Mouse (Mus musculus) CH12.LX (cell line): ENCODE measurements around the gene Clec1b. TPM values are rescaled to one million over a fixed set of nuclear protein-coding genes. Genes with fewer than 3 reads are reported as not detected.

Experiments used
- DNase-seq: peaks from one replicate; pipeline ENCODE4 v3.0.0-alpha.2; 2013; ENCODE audit errors: extremely low read depth
- H3K27ac ChIP-seq: 2 replicates; pipeline ENCODE4 v1.5.1; 2012; ENCODE audit warnings: low read depth, mild to moderate bottlenecking, control low read depth, moderate library complexity; ENCODE audit not compliant: insufficient read depth
- H3K27me3 ChIP-seq: replicated peaks from 2 replicates; pipeline ENCODE3; 2012; ENCODE audit warnings: inconsistent platforms
- H3K36me3 ChIP-seq, 2 experiments: replicated peaks in 1 of 2; 2 replicates each; pipeline versions ENCODE3 to v1.6.1; 2012; ENCODE audit warnings: inconsistent platforms in 1 of 2, low read length in 1 of 2, mild to moderate bottlenecking in 1 of 2, mixed read lengths in 1 of 2, moderate library complexity in 1 of 2; ENCODE audit not compliant: control insufficient read depth in 1 of 2, insufficient read depth in 1 of 2
- H3K4me1 ChIP-seq, 2 experiments: 2 replicates each; pipeline ENCODE4 v1.6.1; 2012; ENCODE audit warnings: inconsistent platforms in 1 of 2, moderate library complexity in 1 of 2; ENCODE audit not compliant: insufficient read depth in 2 of 2, control insufficient read depth in 1 of 2
- H3K4me2 ChIP-seq: 2 replicates; pipeline ENCODE4 v1.6.1; 2012; ENCODE audit warnings: low read depth, mild to moderate bottlenecking, control low read depth; ENCODE audit not compliant: poor library complexity, insufficient read depth, severe bottlenecking
- H3K4me3 ChIP-seq, 3 experiments: fragments of 150-350 bp in 1 of 3; sonication (generic) in 1 of 3; replicated peaks in 1 of 3; 2 replicates each; pipeline versions ENCODE3 to v1.5.1; 2011 to 2012; ENCODE audit warnings: low read depth in 2 of 3, low read length in 2 of 3, mild to moderate bottlenecking in 2 of 3, moderate library complexity in 2 of 3, control low read depth in 1 of 3, improper control_type of control experiment in 1 of 3, inconsistent platforms in 1 of 3, mixed read lengths in 1 of 3; ENCODE audit not compliant: poor library complexity in 1 of 3
- H3K79me2 ChIP-seq: replicated peaks from 2 replicates; pipeline ENCODE4 v1.6.1; 2012; ENCODE audit warnings: mild to moderate bottlenecking, moderate library complexity; ENCODE audit not compliant: control insufficient read depth, poor library complexity, insufficient read depth, severe bottlenecking; ENCODE audit errors: extremely low read depth
- H3K9ac ChIP-seq: 2 replicates; pipeline ENCODE4 v1.6.1; 2012; ENCODE audit warnings: low read depth, mild to moderate bottlenecking, control low read depth, moderate library complexity; ENCODE audit not compliant: insufficient read depth
- H3K9me3 ChIP-seq: replicated peaks from 2 replicates; pipeline ENCODE3; 2012; ENCODE audit warnings: low read length, inconsistent platforms, mixed read lengths
- CTCF ChIP-seq, 2 experiments: IDR thresholded peaks in 1 of 2; conservative IDR thresholded peaks in 1 of 2; 2 replicates each; pipeline ENCODE4 v1.5.1; 2011 to 2012; ENCODE audit warnings: low read depth in 2 of 2, low read length in 2 of 2, improper control_type of control experiment in 1 of 2, inconsistent platforms in 1 of 2, mild to moderate bottlenecking in 1 of 2, moderate library complexity in 1 of 2
- ELF1 ChIP-seq: IDR thresholded peaks from 2 replicates; pipeline ENCODE4 v1.6.1; 2014; ENCODE audit warnings: low read depth, mild to moderate bottlenecking, inconsistent platforms, low read length, improper control_type of control experiment
- EP300 ChIP-seq: IDR thresholded peaks from 2 replicates; pipeline ENCODE4 v1.6.1; 2011; ENCODE audit warnings: low read length, improper control_type of control experiment
- GABPA ChIP-seq: IDR thresholded peaks from 2 replicates; pipeline ENCODE4 v1.6.1; 2012; ENCODE audit warnings: low read depth, low read length, improper control_type of control experiment, inconsistent platforms; ENCODE audit not compliant: insufficient replicate concordance
- IRF4 ChIP-seq: IDR thresholded peaks from 2 replicates; pipeline ENCODE4 v1.6.1; 2014; ENCODE audit warnings: low read depth, mild to moderate bottlenecking, inconsistent platforms, low read length, improper control_type of control experiment
- JUN ChIP-seq: IDR thresholded peaks from 2 replicates; pipeline ENCODE4 v1.6.1; 2011; ENCODE audit warnings: low read depth, mild to moderate bottlenecking, low read length, improper control_type of control experiment, moderate library complexity; ENCODE audit not compliant: insufficient read depth
- JUND ChIP-seq: conservative IDR thresholded peaks from 2 replicates; pipeline ENCODE4 v1.6.1; 2011; ENCODE audit warnings: low read depth, low read length, improper control_type of control experiment
- MAFK ChIP-seq: IDR thresholded peaks from 2 replicates; pipeline ENCODE4 v1.6.1; 2011; ENCODE audit warnings: low read length, improper control_type of control experiment; ENCODE audit not compliant: insufficient replicate concordance
- MAX ChIP-seq: IDR thresholded peaks from 2 replicates; pipeline ENCODE4 v1.6.1; 2011; ENCODE audit warnings: low read length, improper control_type of control experiment
- MAZ ChIP-seq: IDR thresholded peaks from 2 replicates; pipeline ENCODE4 v1.6.1; 2012; ENCODE audit warnings: low read depth, mild to moderate bottlenecking, inconsistent platforms, low read length, improper control_type of control experiment, moderate library complexity
- MYC ChIP-seq: IDR thresholded peaks from 2 replicates; pipeline ENCODE4 v1.6.1; 2011; ENCODE audit warnings: low read depth, mild to moderate bottlenecking, improper control_type of control experiment, low read length
- NELFE ChIP-seq: IDR thresholded peaks from 2 replicates; pipeline ENCODE4 v1.6.1; 2011; ENCODE audit warnings: low read depth, low read length, improper control_type of control experiment
- PAX5 ChIP-seq: IDR thresholded peaks from 2 replicates; pipeline ENCODE4 v1.6.1; 2012; ENCODE audit warnings: low read length, inconsistent platforms, mixed read lengths
- POLR2A ChIP-seq: IDR thresholded peaks from 2 replicates; pipeline ENCODE4 v1.6.1; 2011; ENCODE audit warnings: low read depth, mild to moderate bottlenecking, improper control_type of control experiment, low read length
- POLR2AphosphoS2 ChIP-seq: IDR thresholded peaks from 2 replicates; pipeline ENCODE4 v1.6.1; 2011; ENCODE audit warnings: low read depth, low read length, improper control_type of control experiment
- RAD21 ChIP-seq: IDR thresholded peaks from 2 replicates; pipeline ENCODE4 v1.6.1; 2011; ENCODE audit warnings: low read depth, mild to moderate bottlenecking, low read length, improper control_type of control experiment, moderate library complexity
- SIN3A ChIP-seq: IDR thresholded peaks from 2 replicates; pipeline ENCODE4 v1.6.1; 2012; ENCODE audit warnings: low read length, improper control_type of control experiment, inconsistent platforms
- SMC3 ChIP-seq: IDR thresholded peaks from 2 replicates; pipeline ENCODE4 v1.6.1; 2011; ENCODE audit warnings: low read depth, low read length, improper control_type of control experiment
- TBP ChIP-seq: conservative IDR thresholded peaks from 2 replicates; pipeline ENCODE4 v1.6.1; 2011; ENCODE audit warnings: low read depth, low read length, improper control_type of control experiment
- USF1 ChIP-seq: IDR thresholded peaks from 2 replicates; pipeline ENCODE4 v1.6.1; 2014; ENCODE audit warnings: low read depth, mild to moderate bottlenecking, inconsistent platforms, low read length, improper control_type of control experiment
- ZC3H11A ChIP-seq: IDR thresholded peaks from 2 replicates; pipeline ENCODE4 v1.6.1; 2012; ENCODE audit warnings: low read depth, mild to moderate bottlenecking, inconsistent platforms, low read length, improper control_type of control experiment
- ZKSCAN1 ChIP-seq: IDR thresholded peaks from 2 replicates; pipeline ENCODE4 v1.6.1; 2012; ENCODE audit warnings: low read depth, inconsistent platforms, low read length, improper control_type of control experiment, borderline replicate concordance
- ZMIZ1 ChIP-seq: IDR thresholded peaks from 2 replicates; pipeline ENCODE4 v1.6.1; 2012; ENCODE audit warnings: low read depth, mild to moderate bottlenecking, inconsistent platforms, low read length, improper control_type of control experiment
- dilution Hi-C: fragments of 300-500 bp; cut with MboI; formaldehyde crosslinking; loops from 2 replicates; pipeline ENCODE4 v1.14.3; 2020; ENCODE audit warnings: low sequenced_read_pairs; ENCODE audit not compliant: extremely low pct_unique_long_range_greater_than_20kb, extremely low pct_ligation_motif_present
- in situ Hi-C: fragments of 300-500 bp; cut with MboI; formaldehyde crosslinking; loops from 3 replicates; pipeline ENCODE4 v1.14.3; 2019; ENCODE audit warnings: low sequenced_read_pairs, low pct_ligation_motif_present, low pct_unique_long_range_greater_than_20kb, mixed read lengths
- polyA plus RNA-seq: library from polyadenylated mRNA; unstranded; fragments of >175 nt; gene quantifications from 2 replicates; pipeline ENCODE4 v1.2.1, GENCODE M21; 2012; ENCODE audit warnings: low read depth; ENCODE audit not compliant: insufficient read length
- total RNA-seq, 2 experiments: library from RNA; depleted of rRNA; stranded (reverse); fragments of 300-350 nt in 1 of 2; fragments of >200 nt in 1 of 2; gene quantifications; 2 replicates each; pipeline ENCODE4 v1.2.3; 2012 to 2014

Gene Clec1b
- total and polyA plus RNA-seq, 3 experiments: not detected

DNA sequence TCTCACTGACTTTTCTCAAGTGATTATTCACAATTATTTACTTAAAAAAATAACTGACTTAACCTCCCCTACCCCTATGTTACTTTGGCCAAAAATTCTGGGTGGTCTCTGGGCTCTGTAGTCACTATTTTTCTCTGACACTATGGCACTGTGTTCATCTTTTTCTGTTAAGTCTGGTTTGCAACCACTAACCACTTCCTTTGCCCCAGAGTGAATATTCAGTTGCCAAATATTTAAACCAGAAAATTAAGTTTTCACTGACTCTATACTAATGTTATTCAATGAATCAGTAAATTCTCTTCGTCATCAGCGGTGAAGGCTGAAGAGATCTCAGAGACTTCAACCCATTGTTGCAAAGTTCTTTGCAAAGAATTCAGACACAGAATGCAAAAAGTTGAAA is 41.3 kb upstream of the Clec1b start:
- Histone ChIP-seq H3K4me1 (peaks cover 4 to 24% of the 10 kb centered on the region in 2 experiments), H3K36me3 (peaks cover 0 to 5% of the 10 kb centered on the region in 2 experiments), H3K79me2 (no peaks in the 10 kb centered on the region), H3K27me3 (no peaks in the 10 kb centered on the region), H3K9me3 (no peaks in the 10 kb centered on the region), H3K27ac (no peak overlapping the region), H3K9ac (no peak overlapping the region), H3K4me3 (no peak overlapping the region), H3K4me2 (no peak overlapping the region)
- TF ChIP-seq MAZ (no peak), EP300 (no peak), ZMIZ1 (no peak), SMC3 (no peak), RAD21 (no peak), MAX (no peak), JUND (no peak), SIN3A (no peak), GABPA (no peak), TBP (no peak), JUN (no peak), IRF4 (no peak), MAFK (no peak), ELF1 (no peak), NELFE (no peak), POLR2A (no peak), ZC3H11A (no peak)
- no peak for DNase-seq
- in situ Hi-C loops: loop anchor here (25.0 kb wide), 1 partner anchor 518 kb away; the partner anchor contains the start of genes Gm44511 and Klrb1b
- dilution Hi-C loops: no loop called here

DNA sequence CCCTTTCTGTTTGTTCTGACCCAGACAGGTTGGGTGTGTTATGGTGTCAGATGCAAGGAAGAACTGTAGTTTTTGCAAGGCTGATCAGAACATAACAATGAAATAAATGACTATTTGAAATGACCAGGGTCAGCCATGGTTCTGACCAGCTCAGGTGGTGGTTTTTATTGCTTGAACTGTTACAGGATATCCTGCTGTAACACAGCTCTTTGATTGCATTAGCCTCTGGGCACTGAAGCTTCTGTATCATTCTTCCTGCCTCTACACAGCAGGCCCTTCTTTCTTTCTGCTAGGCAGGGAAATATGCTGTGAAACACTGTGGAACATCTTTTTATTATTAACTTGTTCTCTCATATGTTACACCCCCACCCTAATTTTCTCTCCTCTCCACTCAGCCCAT is 40.7 kb upstream of the Clec1b start:
- no peak overlapping the region for H3K27ac ChIP-seq
- H3K79me2 ChIP-seq: no peaks in the 10 kb centered on the region
- no peak overlapping the region for H3K4me2 ChIP-seq
- H3K4me3 ChIP-seq: no peak overlapping the region
- in situ Hi-C loops: loop anchor here (25.0 kb wide), 1 partner anchor 519 kb away; the partner anchor contains the start of genes Gm44511 and Klrb1b
- H3K27me3 ChIP-seq: no peaks in the 10 kb centered on the region
- peaks cover 0 to 7% of the 10 kb centered on the region in 2 experiments for H3K36me3 ChIP-seq
- peaks cover 0 to 22% of the 10 kb centered on the region in 2 experiments; a peak in 3 of 4 replicates for H3K4me1 ChIP-seq
- TF ChIP-seq POLR2A (no peak), NELFE (no peak), USF1 (no peak), GABPA (no peak), POLR2AphosphoS2 (no peak), MYC (no peak), CTCF (conservative IDR thresholded peaks at IDR 0.05 in 1 of 2, IDR thresholded peaks at IDR 0.05 in 1 of 2; ENCODE audit: low read depth in 2 of 2, low read length in 2 of 2) (no peak), ZKSCAN1 (no peak), SIN3A (no peak), RAD21 (no peak), PAX5 (no peak)
- H3K9me3 ChIP-seq: no peaks in the 10 kb centered on the region
- no peak for DNase-seq
- H3K9ac ChIP-seq: no peak overlapping the region
- dilution Hi-C loops: no loop called here
